Mouse (Mus musculus): ENCODE measurements around the gene Fance.

DNA sequence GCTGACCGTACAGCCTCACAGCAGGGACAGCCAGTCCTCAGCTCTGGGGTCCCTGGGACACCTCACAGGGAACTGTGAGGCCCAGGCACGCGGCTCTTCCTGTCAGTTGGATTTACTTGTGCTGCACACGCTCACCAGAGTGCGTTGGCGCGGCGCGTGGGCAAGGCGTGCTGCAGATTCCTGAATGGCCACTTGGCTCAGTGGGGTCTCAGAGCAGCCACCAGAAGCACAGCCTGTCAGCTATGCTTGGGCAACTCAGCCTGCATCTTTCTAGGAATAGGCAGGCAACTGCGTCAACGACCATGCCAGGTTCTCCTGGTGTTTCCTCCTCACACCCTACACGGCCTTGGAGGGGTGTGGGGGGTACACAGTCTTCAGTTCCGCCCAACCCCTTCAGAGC, 36.1 kb upstream of the Fance start:
- TF ChIP-seq CTCF (IDR thresholded peaks at IDR 0.05; ENCODE audit: low read depth, low read length), result no peak
- TF ChIP-seq POLR2A (IDR thresholded peaks at IDR 0.05; ENCODE audit: borderline replicate concordance, low read depth, low read length), result no peak
